Mouse (Mus musculus) hindbrain, embryonic 16.5 days (tissue): ENCODE results near the gene Plpp4. TPM values are rescaled to one million over a fixed set of nuclear protein-coding genes. Genes with fewer than 3 reads are reported as not detected.

Experiments used
- ATAC-seq: fragments of 200-750 bp; cut with Nextera tagmentation; 2 replicates; pipeline ENCODE4 v1.8.0; 2017; ENCODE audit warnings: moderate TSS enrichment, moderate library complexity
- H3K27ac ChIP-seq: fragments of 300-500 bp; sonication (generic); 2 replicates; pipeline ENCODE4 v1.5.1; 2014; ENCODE audit warnings: low read depth, mild to moderate bottlenecking, control low read depth, low read length, moderate library complexity
- H3K27me3 ChIP-seq: fragments of 300-500 bp; sonication (generic); replicated peaks from 2 replicates; pipeline ENCODE4 v1.6.1; 2014; ENCODE audit warnings: low read length; ENCODE audit not compliant: control insufficient read depth, insufficient read depth
- H3K36me3 ChIP-seq: fragments of 300-500 bp; sonication (generic); 2 replicates; pipeline ENCODE4 v1.6.1; 2014; ENCODE audit warnings: mild to moderate bottlenecking, low read length, moderate library complexity, mixed read lengths; ENCODE audit not compliant: control insufficient read depth, insufficient read depth
- H3K4me1 ChIP-seq: fragments of 300-500 bp; sonication (generic); 2 replicates; pipeline ENCODE4 v1.6.1; 2014; ENCODE audit warnings: low read depth, low read length; ENCODE audit not compliant: control insufficient read depth, insufficient read depth
- H3K4me2 ChIP-seq: fragments of 300-500 bp; sonication (generic); 2 replicates; pipeline ENCODE4 v1.6.1; 2014; ENCODE audit warnings: mild to moderate bottlenecking, low read length, control low read depth, moderate library complexity
- H3K4me3 ChIP-seq: fragments of 300-500 bp; sonication (generic); 2 replicates; pipeline ENCODE4 v1.5.1; 2014; ENCODE audit warnings: mild to moderate bottlenecking, low read length, control low read depth, moderate library complexity
- H3K9ac ChIP-seq: fragments of 300-500 bp; sonication (generic); 2 replicates; pipeline ENCODE4 v1.6.1; 2014; ENCODE audit warnings: low read depth, mild to moderate bottlenecking, control low read depth, low read length, moderate library complexity
- H3K9me3 ChIP-seq: fragments of 300-500 bp; sonication (generic); 2 replicates; pipeline ENCODE4 v1.6.1; 2014; ENCODE audit warnings: mild to moderate bottlenecking, low read length, moderate library complexity; ENCODE audit not compliant: control insufficient read depth
- WGBS: fragments of 180-500 bp; shearing (Covaris S2); extraction: QIAGEN DNeasy Blood & Tissue Kit; methylation state at CpG from one replicate; pipeline ENCODE4 v1.1.7; 2014; 5-methylcytosine and 5-hydroxymethylcytosine counted together
- polyA plus RNA-seq: library from polyadenylated mRNA; unstranded; fragments of >200 nt; fragmentation: Nextera tagmentation; extraction: Ambion mirVana; gene quantifications from 2 replicates; pipeline ENCODE4 v1.2.1, GENCODE M21; 2015

Plpp4 gene
- polyA plus RNA-seq, 1 experiment from 2014 or later = 15.2 TPM

DNA sequence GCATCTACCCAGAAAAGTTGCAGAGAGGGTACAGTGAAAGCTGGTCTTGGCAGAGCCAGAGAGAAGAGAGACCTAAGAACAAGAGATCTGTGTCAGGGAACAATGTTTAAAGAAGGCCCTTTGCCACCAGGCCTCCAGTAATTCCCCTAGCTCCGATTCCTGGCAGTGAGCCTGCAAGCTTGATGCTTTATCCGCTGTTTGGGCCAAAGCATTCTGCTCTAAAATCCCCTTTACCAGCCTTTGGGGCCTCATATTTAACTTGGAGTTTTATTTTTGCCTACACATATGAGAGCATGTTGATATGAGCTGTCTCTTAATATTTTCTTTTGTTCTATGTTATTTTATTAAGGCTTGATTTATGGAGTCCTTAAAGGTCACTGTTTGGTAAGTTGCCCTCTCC is 57.1 kb downstream of the Plpp4 start:
- no peaks in the 10 kb centered on the region for H3K27me3 ChIP-seq
- H3K4me3 ChIP-seq = no peak overlapping the region
- no peak overlapping the region for H3K27ac ChIP-seq
- 56% methylated on average over 2 of the region's 2 CpGs for WGBS
- no peak overlapping the region for H3K4me2 ChIP-seq
- no peaks in the 10 kb centered on the region for H3K36me3 ChIP-seq
- H3K9ac ChIP-seq = no peak overlapping the region
- ATAC-seq = no peak
- H3K9me3 ChIP-seq = no peaks in the 10 kb centered on the region
- no peaks in the 10 kb centered on the region for H3K4me1 ChIP-seq

DNA sequence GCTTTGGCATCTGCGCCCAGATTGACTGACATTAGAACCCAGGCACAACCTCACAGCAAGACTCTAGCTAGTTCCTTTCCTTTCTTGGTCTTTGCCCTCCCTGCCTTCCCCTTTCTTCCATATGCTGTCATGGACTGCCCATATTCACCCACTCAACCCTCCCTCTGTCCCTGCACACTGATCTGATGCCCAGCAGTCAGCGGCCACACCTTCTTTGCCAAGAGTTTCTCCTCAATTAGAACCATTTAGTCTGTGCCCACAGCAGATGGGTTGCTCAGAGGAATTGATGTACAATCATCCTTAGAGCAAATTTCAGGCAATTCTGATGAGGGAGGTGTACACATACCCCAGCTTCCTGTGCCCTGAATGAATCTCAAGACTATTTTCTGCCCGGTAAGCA is 83.3 kb downstream of the Plpp4 start:
- Histone ChIP-seq H3K4me2 (no peak overlapping the region), H3K27me3 (no peaks in the 10 kb centered on the region), H3K36me3 (no peaks in the 10 kb centered on the region), H3K27ac (no peak overlapping the region), H3K9ac (no peak overlapping the region), H3K9me3 (no peaks in the 10 kb centered on the region), H3K4me1 (no peaks in the 10 kb centered on the region), H3K4me3 (no peak overlapping the region)
- 96% methylated on average over 3 of the region's 3 CpGs for WGBS
- no peak for ATAC-seq

DNA sequence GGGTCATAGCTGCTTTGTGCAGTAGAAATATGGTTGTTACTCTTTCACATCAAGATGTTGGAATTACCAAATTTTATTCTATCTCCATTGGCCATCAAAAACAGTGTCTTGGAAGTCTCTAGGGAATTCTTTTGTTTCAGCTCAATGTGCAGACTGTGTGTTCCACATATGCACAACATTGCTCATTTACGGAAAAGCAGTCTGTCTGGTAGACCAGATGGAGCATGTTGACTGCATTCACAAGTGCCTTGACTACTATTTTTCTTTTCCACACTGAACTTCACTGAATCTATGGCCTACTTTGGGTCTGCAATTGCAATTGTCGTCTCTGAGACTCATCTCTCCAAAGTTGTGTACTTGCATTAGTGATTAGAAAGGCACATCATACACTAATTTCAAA is 98.7 kb downstream of the Plpp4 start:
- Histone ChIP-seq H3K9me3 (0 out of 2 replicates have a peak, but pooled peaks cover 2% of the 10 kb centered on the region), H3K4me2 (no peak overlapping the region), H3K27me3 (no peaks in the 10 kb centered on the region), H3K27ac (no peak overlapping the region), H3K4me1 (no peaks in the 10 kb centered on the region), H3K9ac (no peak overlapping the region), H3K4me3 (no peak overlapping the region), H3K36me3 (no peaks in the 10 kb centered on the region)
- WGBS = 94% methylated on average over 2 of the region's 2 CpGs
- no peak for ATAC-seq

DNA sequence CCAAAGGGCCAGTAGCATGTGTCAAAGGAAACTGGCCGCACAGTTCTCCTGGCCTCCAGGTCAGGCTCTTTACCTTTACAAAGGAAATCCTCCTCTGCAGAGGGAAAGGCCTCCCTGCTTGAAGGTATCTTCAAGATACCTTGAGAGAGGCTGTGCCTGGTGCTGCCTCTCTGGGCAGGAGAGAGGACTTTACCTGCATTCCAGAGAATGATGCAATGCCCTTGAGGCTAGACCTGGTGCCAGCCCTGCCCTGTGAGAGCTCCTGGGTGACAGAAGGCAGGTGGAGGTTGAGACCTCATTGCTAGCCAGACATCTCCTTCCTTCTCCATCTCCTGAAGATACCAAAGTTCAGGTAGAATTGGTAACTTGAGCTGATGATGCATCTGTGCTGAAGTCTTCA is 118.5 kb downstream of the Plpp4 start:
- no peak overlapping the region for H3K4me2 ChIP-seq
- H3K27ac ChIP-seq = no peak overlapping the region
- no peak overlapping the region for H3K9ac ChIP-seq
- no peaks in the 10 kb centered on the region for H3K27me3 ChIP-seq
- H3K4me3 ChIP-seq = no peak overlapping the region
- WGBS = 88% methylated on average over 1 of the region's 1 CpGs
- no peaks in the 10 kb centered on the region for H3K4me1 ChIP-seq
- H3K9me3 ChIP-seq = no peaks in the 10 kb centered on the region
- ATAC-seq = no peak
- no peaks in the 10 kb centered on the region for H3K36me3 ChIP-seq

DNA sequence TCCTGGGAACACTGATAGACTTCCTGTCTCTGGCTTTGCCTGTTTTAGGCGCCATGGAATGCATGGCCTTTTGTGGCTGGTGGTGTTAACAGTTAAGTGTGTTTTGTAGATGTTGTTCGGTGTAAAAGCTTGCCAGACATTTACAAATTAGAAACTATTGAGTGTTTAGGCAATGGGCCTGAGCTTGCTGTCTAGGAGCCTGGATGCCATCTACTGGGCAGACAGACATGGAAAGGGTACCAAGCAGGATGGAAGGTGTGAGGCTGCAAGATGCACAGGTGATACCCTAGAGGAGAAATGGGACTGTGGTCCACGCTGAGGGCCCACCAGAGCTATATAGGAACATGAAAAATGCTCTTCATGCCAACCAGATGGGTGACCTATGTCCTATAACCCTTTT is 128.3 kb downstream of the Plpp4 start:
- WGBS = 78% methylated on average over 3 of the region's 3 CpGs
- H3K36me3 ChIP-seq = no peaks in the 10 kb centered on the region
- H3K9ac ChIP-seq = no peak overlapping the region
- no peak overlapping the region for H3K4me2 ChIP-seq
- H3K4me3 ChIP-seq = no peak overlapping the region
- no peak overlapping the region for H3K27ac ChIP-seq
- ATAC-seq = no peak
- no peaks in the 10 kb centered on the region; the same call in 1 of the 2 replicates for H3K27me3 ChIP-seq
- H3K9me3 ChIP-seq = no peaks in the 10 kb centered on the region
- no peaks in the 10 kb centered on the region for H3K4me1 ChIP-seq

DNA sequence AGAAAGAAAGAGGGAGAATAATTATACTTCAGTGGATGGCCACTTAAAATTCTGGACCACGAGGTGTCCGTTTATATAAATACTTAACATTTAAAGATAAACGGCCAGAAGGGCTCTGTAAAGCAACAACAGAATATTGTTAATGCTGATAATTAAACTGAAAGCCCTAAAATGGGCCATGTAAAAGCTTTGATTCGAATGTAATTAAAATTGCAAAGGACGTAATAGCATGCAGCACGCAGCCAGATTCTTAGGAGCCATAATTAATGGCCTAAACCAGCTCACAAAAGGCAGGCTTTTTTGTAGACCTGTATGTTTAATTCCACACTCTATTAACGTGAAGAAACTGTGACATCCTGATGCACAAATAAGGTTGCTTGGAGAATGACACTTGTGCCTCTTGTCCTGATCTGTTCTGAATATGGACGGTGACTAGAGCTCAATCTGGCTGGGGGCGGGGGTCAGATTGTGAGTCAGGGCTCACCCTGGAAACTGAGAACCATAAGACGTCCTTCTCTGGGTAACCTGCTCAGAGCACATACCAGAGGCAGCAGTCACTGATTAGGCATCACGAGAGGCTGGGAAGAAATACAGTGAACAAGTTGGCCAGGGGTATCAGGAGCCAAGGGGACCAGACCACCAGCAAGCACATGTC is 136.1 kb downstream of the Plpp4 start:
- no peak overlapping the region for H3K9ac ChIP-seq
- no peak overlapping the region for H3K4me3 ChIP-seq
- H3K27ac ChIP-seq = no peak overlapping the region
- WGBS = 37% methylated on average over 11 of the region's 11 CpGs
- H3K36me3 ChIP-seq = no peaks in the 10 kb centered on the region
- H3K27me3 ChIP-seq = no peaks in the 10 kb centered on the region; the same call in none of the 2 replicates
- no peaks in the 10 kb centered on the region; the same call in 1 of the 2 replicates for H3K9me3 ChIP-seq
- H3K4me1 ChIP-seq = no peaks in the 10 kb centered on the region
- H3K4me2 ChIP-seq = no peak overlapping the region
- 0 out of 2 replicates have a peak, but pooled peaks have one; percentile 37 for ATAC-seq

DNA sequence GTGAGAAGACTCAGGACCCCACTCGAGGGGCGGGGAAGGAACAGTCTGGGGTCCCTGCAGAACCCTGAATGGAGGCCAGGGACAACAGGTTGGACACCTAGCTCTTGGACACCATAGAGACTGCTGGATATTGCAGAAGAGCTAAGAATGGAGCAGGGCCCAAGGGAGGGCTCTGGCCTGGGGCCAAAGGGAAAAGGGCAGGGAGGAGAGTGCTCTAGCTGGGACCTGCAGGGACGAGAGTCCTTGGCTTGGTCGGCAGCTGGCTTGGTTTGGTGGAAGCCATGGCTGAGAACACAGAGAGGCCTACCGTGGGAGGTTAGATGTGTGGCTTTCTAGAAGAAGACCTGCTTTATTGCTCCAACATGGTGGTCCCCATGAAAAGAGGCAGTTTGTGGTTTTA is 139.7 kb downstream of the Plpp4 start:
- Histone ChIP-seq H3K9ac (no peak overlapping the region), H3K9me3 (no peaks in the 10 kb centered on the region; the same call in 1 of the 2 replicates), H3K27ac (no peak overlapping the region), H3K4me2 (no peak overlapping the region), H3K27me3 (no peaks in the 10 kb centered on the region; the same call in 1 of the 2 replicates), H3K36me3 (no peaks in the 10 kb centered on the region), H3K4me3 (no peak overlapping the region), H3K4me1 (no peaks in the 10 kb centered on the region)
- no peak for ATAC-seq
- WGBS = 84% methylated on average over 5 of the region's 5 CpGs

DNA sequence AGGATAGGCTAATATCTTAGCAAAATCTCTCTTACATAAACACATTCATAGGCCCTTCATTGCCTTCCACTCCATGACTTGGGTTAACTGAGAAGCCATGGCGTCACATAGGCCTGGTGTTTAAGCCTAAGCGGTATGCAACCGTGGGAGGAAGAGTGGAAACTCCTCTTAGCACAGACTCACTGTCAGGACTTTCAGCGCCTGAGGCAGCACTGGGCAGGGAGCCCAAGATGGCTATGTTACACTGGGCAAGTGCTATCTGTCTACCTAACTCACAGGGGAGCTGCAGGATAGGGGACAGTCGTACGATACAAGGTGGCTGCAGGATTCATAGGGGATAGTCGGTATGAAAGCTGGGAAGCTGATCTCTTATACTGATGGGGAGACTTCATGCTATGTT is 142.2 kb downstream of the Plpp4 start:
- Histone ChIP-seq H3K4me3 (no peak overlapping the region), H3K9me3 (no peaks in the 10 kb centered on the region; the same call in 1 of the 2 replicates), H3K27me3 (no peaks in the 10 kb centered on the region; the same call in 1 of the 2 replicates), H3K9ac (no peak overlapping the region), H3K4me1 (no peaks in the 10 kb centered on the region; the same call in 1 of the 2 replicates), H3K27ac (no peak overlapping the region), H3K36me3 (no peaks in the 10 kb centered on the region), H3K4me2 (no peak overlapping the region)
- no peak for ATAC-seq
- 82% methylated on average over 7 of the region's 7 CpGs for WGBS

DNA sequence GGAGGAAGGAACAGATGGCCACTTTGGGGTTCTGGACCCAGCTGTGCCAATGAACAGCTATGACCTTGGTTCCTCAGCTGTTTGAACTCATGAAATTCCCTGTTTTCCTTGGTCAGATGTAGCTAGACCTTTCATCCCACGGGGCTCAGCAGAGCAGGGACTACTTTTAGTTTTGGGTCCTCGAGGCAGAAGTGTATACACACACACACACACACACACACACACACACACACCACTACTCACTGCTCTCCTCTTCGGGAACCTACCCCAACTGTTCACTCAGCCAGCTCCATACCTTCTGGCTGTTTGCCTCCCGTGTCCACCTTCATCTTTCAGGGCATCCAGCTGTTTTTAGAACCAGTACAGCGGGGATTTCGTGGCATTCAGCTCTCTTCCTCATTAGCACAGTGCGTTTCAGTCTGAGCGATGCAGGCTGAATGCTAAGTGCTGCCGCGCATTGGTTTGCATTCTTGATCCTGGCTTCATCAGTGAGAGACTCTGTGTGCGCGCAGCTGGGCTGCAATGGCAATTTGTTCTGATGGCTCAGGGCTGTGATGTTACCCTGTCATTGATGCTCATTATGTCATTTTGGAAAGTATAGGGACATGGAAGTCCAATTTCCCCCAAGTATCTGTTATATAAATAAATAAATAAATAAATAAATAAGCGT is 146.0 kb downstream of the Plpp4 start:
- 34% methylated on average over 13 of the region's 13 CpGs for WGBS
- Histone ChIP-seq H3K4me2 (peak overlapping the region; percentile 24; the same call in 1 of the 2 replicates), H3K27me3 (no peaks in the 10 kb centered on the region)

More for the DNA sequence above, 146.0 kb downstream of the Plpp4 start:
- H3K27ac ChIP-seq = peak overlapping the region; percentile 27
- H3K9me3 ChIP-seq = no peaks in the 10 kb centered on the region
- H3K9ac ChIP-seq = no peak overlapping the region
- H3K36me3 ChIP-seq = no peaks in the 10 kb centered on the region
- H3K4me3 ChIP-seq = no peak overlapping the region
- H3K4me1 ChIP-seq = peaks cover 10% of the 10 kb centered on the region
- ATAC-seq = peak; percentile 81
